In the genomic region with DNA sequence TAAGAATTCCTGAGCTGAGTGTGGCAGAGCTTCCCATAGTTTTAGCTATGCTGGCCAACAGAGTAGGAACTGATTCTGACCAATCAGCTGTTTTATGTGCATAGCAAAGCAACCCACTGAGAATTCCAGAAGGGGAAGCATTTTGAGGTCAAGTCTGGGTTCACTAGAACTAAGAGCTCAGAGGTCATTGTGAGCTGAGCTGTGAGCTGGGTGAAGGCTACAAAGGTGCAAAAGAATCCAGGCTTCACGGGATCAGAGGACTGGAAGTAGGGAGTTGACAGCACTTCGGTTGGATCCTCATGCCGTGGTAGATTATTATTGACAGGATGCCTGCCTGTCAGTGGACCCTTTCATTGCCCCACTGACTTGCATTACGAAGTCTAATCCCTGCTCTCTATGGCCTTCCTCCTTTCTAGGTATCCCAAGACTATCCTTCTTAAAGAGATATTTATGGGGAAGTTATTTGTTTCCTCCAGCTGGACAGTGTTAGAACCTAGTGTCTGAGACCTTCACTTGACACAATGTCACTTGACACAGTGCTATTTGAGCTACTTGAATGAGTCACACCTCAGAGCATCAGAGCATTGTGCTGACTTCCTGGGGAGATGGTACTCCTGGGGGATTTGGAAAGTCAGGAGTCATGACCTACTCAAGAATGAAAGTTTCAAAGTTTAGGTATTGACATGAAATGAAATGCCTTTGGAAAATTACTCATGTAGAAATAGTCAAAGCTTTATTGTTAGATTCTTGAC, we compare ENCODE assay signal across 20 mouse cellular contexts.
DNase-seq lines count a peak whose midpoint lies in the region; ATAC-seq and TF ChIP-seq lines count a peak whose summit lies in the region.
"Had no signal": no experiment of that assay in that cellular context is flagged by ENCODE, and none has a peak within 500 bp of the region (broad histone marks: within the 10 kb centered on the region; RNA-seq: fewer than 3 reads in every experiment).

No protein-coding gene starts in this region.

- no peaks in the 10 kb centered on the region for H3K36me3 ChIP-seq in heart, embryonic 14.5 days (ENCODE audit: control insufficient read depth, insufficient read depth, low read length)
- no peaks in the 10 kb centered on the region for H3K36me3 ChIP-seq in kidney, postnatal 0 days (ENCODE audit: insufficient read depth, low read length)
- H3K36me3 ChIP-seq: G1E; hindbrain, embryonic 12.5 days; lung, embryonic 15.5 days; midbrain, embryonic 12.5 days; stomach, embryonic 15.5 days had no signal

- no peaks in the 10 kb centered on the region for H3K27me3 ChIP-seq in heart, embryonic 14.5 days (ENCODE audit: control insufficient read depth, insufficient read depth, low read length)
- H3K27me3 ChIP-seq in kidney, postnatal 0 days (ENCODE audit: insufficient read depth, low read length) = no peaks in the 10 kb centered on the region
- H3K27me3 ChIP-seq: hindbrain, embryonic 12.5 days; lung, embryonic 15.5 days; midbrain, embryonic 12.5 days; stomach, embryonic 15.5 days had no signal

- H3K4me2 ChIP-seq in heart, embryonic 14.5 days (ENCODE audit: low read length) = no peak overlapping the region
- no peak overlapping the region for H3K4me2 ChIP-seq in kidney, postnatal 0 days (ENCODE audit: low read length)
- H3K4me2 ChIP-seq: hindbrain, embryonic 12.5 days; lung, embryonic 15.5 days; midbrain, embryonic 12.5 days; stomach, embryonic 15.5 days had no signal

- no peak overlapping the region for H3K4me3 ChIP-seq in heart, embryonic 14.5 days (ENCODE audit: control insufficient read depth in 1 of 2, insufficient read depth in 1 of 2, low read depth in 1 of 2, low read length in 2 of 2)
- H3K4me3 ChIP-seq in kidney, postnatal 0 days (replicated peaks; ENCODE audit: low read depth, low read length) = no peak overlapping the region
- H3K4me3 ChIP-seq: erythroblast, embryonic 14.5 days; gastrocnemius, adult 2 months; hindbrain, embryonic 12.5 days; left cerebral cortex, adult 2 months; lung, embryonic 15.5 days; midbrain, embryonic 12.5 days; stomach, embryonic 15.5 days had no signal

- TF ChIP-seq CTCF in kidney, postnatal 0 days (IDR thresholded peaks at IDR 0.05; ENCODE audit: low read depth) = no peak

- no peak for ATAC-seq in heart, embryonic 14.5 days (ENCODE audit: insufficient number of reproducible peaks, insufficient read depth, low FRiP score, low read depth)
- peak; percentile 95 for ATAC-seq in kidney, postnatal 0 days (replicated peaks; ENCODE audit: low FRiP score, low read depth)
- ATAC-seq: forebrain, embryonic 16.5 days; intestine, embryonic 16.5 days had no signal

- H3K9me3 ChIP-seq in heart, embryonic 14.5 days (ENCODE audit: control insufficient read depth, low read length) = no peaks in the 10 kb centered on the region
- H3K9me3 ChIP-seq in kidney, postnatal 0 days (replicated peaks; ENCODE audit: low read length) = no peaks in the 10 kb centered on the region
- H3K9me3 ChIP-seq: G1E; hindbrain, embryonic 12.5 days; lung, embryonic 15.5 days; midbrain, embryonic 12.5 days; stomach, embryonic 15.5 days had no signal

- peak overlapping the region; percentile 61 to 67 for H3K27ac ChIP-seq in heart, embryonic 14.5 days (replicated peaks in 1 of 2; ENCODE audit: control insufficient read depth in 1 of 2, insufficient read depth in 1 of 2, low read depth in 2 of 2, low read length in 2 of 2)
- no peak overlapping the region for H3K27ac ChIP-seq in kidney, postnatal 0 days
- H3K27ac ChIP-seq: gastrocnemius, adult 2 months; hindbrain, embryonic 12.5 days; left cerebral cortex, adult 2 months; lung, embryonic 15.5 days; midbrain, embryonic 12.5 days; stomach, embryonic 15.5 days had no signal

- peaks cover 10 to 40% of the 10 kb centered on the region in 2 experiments for H3K4me1 ChIP-seq in heart, embryonic 14.5 days (ENCODE audit: control insufficient read depth in 2 of 2, insufficient read depth in 2 of 2, low read length in 2 of 2)
- H3K4me1 ChIP-seq in kidney, postnatal 0 days (replicated peaks; ENCODE audit: insufficient read depth, low read length) = peaks cover 7% of the 10 kb centered on the region; the same call in 1 of the 2 replicates
- H3K4me1 ChIP-seq: stomach, embryonic 15.5 days had no signal

- no peak overlapping the region for H3K9ac ChIP-seq in heart, embryonic 14.5 days (ENCODE audit: low read length)
- no peak overlapping the region for H3K9ac ChIP-seq in kidney, postnatal 0 days (ENCODE audit: low read depth, low read length)
- H3K9ac ChIP-seq: hindbrain, embryonic 12.5 days; lung, embryonic 15.5 days; midbrain, embryonic 12.5 days; stomach, embryonic 15.5 days had no signal

- 12% methylated on average over 4 of the region's 4 CpGs for WGBS in heart, embryonic 14.5 days
- 29% methylated on average over 4 of the region's 4 CpGs for WGBS in kidney, postnatal 0 days

- DNase-seq in heart, adult 8-10 months (ENCODE audit: low spot score) = no peak
- peak; percentile 16 for DNase-seq in R1 (ENCODE audit: low read depth, low spot score)
- DNase-seq in embryo, embryonic 11 days = peak; percentile 24
- DNase-seq in kidney, postnatal 0 days (ENCODE audit: low spot score) = peak; percentile 61
- DNase-seq in thymus, postnatal 10 days (ENCODE audit: low spot score in 2 of 2) = no peak
- no peak for DNase-seq in ovary, postnatal 10 days (ENCODE audit: low spot score)
- DNase-seq in layer of hippocampus, postnatal 25 days (ENCODE audit: extremely low spot score in 1 of 2, low spot score in 1 of 2) = no peak
- DNase-seq: cerebellum, adult 11-12 months; gastrocnemius, adult 2 months; thymus, postnatal 14 days had no signal

Comparison
In these comparisons a context has a peak if more than half of its experiments do, and no peak if none do; other contexts are left out.
1. DNase-seq: peak in R1 (single experiment), embryo, embryonic 11 days (single experiment) and kidney, postnatal 0 days (single experiment); none in heart, adult 8-10 months (single experiment), thymus, postnatal 10 days (0 of 2), ovary, postnatal 10 days (single experiment) and layer of hippocampus, postnatal 25 days (0 of 2).